Mouse (Mus musculus): Measurements from ENCODE around the gene Olfr1277. TPM values are rescaled to one million over a fixed set of nuclear protein-coding genes. Genes with fewer than 3 reads are reported as not detected.

Olfr1277 gene
- not detected for total RNA-seq (2021)
- long read RNA-seq = 0 reads

DNA sequence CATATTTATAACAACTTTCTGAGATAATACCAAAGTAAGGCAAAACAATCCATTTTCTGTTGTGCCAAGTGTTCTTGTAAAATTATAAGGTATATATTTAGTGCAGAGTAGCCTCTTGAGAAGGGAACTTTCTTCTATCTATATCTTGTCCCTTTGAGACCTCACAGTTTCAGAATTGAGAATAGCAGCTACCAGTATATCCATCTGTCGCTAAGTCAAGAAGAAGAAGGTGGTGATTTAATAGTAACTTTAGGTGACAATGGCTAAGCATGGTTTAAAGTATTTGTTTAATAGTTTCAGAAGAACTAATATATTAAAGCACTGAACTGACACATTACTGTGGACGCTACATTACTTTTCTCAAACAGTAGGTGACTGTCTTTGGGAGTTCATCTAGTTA, at the start of gene Olfr1277:
TSS of gene Olfr1277 (minus strand) at position 101 of the 400 bp plus-strand sequence.
- no peak for DNase-seq (ENCODE audit: low spot score in 2 of 2)

DNA sequence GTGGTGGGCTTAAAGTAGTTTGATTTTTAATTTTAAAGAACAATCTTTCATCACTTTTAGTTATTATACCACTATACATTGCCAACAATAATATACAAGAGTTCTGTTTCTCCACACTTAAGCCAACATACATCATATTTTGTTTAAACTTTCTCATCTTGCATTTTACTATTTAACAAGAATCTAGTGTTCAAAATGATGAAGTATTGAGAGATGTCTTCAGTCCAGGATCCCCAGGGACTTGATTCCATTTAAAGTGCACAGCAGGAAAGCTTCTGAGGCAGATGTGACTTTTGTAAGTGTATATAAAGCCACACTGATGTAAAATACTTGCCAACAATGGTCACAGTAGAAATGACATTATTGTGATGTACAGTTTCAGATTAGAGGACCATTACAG, 39.8 kb upstream of the Olfr1277 start, which contains the start of gene Olfr1280:
TSS of gene Olfr1280 (plus strand) at position 301 of the 400 bp plus-strand sequence.
- DNase-seq (ENCODE audit: low spot score in 2 of 2) = no peak

DNA sequence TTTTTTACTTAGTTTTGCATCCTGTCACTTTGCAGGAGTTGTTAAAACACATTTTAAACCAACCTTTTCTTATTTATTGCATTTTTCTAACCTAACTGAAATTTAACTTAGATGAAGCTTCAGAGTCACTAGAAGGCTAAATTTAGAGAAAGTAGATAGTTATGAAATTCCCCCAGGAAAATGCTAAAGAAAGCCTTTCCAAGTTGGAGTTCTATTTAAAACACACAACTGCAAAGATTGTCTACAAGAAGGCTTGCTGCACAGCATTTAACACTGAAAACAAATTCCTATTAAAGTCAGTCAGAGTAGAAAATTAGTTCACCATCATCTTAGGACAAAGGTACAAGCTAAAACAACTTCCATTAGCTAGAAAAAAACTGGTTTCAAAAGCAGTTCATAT, 26.5 kb upstream of the Olfr1277 start, which contains the start of gene Olfr1279:
TSS of gene Olfr1279 (plus strand) at position 262 of the 400 bp plus-strand sequence.
- DNase-seq (ENCODE audit: low spot score in 2 of 2) = no peak

DNA sequence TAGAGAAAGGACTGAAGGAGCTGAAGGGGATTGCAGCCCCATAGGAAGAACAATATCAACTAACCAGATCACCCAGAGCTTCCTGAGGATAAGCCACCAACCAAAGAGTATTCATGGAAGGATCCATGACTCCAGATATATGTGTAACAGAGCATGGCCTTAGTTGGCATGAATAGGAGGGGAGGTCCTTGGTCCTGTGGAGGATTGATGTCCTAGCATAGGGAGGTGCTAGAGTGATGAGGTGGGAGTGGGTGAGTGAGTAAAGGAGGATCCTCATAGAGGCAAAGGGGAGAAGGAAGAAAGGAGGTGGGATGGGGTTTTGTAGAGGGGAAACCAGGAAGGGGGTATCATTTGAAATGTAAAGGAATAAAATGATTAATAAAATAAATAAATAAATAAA, 24.6 kb upstream of the Olfr1277 start:
- DNase-seq (ENCODE audit: low spot score in 2 of 2) = no peak

DNA sequence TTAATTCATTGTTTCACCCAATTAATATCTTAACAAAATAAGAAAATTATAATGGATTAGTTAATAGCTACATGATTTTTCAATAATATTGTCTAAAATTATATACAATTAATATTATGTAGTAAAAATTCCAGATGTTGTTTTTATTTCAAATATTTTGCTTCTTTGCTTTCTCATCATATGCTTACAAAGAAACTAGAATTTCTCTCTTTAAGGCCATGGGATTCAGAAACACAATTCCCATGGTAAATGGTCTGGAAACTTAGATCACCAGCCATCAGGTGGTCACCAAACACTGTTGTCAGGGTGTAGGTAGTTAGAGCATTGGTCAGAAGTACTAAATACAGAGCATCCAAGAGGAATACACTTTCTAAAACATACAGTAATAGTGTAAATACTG, 15.9 kb upstream of the Olfr1277 start, which contains the start of gene Olfr1278:
TSS of gene Olfr1278 (plus strand) at position 301 of the 400 bp plus-strand sequence.
- no peak for DNase-seq (ENCODE audit: low spot score in 2 of 2)

DNA sequence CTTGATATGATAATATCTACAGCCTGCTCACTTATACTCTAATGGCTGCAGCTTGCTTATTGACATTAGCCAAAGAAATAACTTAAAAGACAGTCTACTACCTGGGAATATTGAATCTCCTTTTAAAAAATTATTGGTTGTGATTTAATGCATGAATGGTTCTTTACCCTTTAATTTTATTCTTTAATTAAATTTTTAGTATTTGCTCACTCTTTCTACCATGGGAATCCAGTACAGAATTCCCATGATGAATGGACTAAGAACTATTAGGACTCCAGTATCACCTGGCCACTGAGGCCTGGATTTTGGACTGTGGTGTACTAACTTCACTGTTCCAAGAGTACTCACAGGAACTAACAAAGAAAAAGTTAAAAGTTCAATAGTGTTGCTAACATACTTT, 19.7 kb downstream of the Olfr1277 start, which contains the start of gene Olfr1276:
TSS of gene Olfr1276 (plus strand) at position 301 of the 400 bp plus-strand sequence.
- DNase-seq (ENCODE audit: low spot score in 2 of 2) = no peak

DNA sequence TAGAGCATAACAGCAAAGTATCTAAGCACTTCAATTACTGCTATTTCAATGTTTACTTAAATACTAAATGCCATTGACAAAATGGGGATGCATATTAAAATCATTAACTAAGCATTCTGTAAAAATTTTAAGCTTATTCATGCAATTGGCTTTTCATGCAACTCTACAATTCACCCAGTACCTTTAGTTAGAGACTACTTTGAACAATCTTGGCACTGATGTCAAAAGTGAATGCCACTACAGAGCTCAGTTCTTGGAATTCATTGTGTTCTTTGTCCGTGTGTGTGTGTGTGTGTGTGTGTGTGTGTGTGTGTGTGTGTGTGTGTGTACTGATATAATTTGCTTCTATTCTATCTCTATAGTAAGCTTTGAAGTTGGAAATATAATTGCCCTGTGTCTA, 38.7 kb downstream of the Olfr1277 start, which contains the start of gene Olfr1275:
TSS of gene Olfr1275 (minus strand) at position 101 of the 400 bp plus-strand sequence.
- DNase-seq (ENCODE audit: low spot score in 2 of 2) = no peak

DNA sequence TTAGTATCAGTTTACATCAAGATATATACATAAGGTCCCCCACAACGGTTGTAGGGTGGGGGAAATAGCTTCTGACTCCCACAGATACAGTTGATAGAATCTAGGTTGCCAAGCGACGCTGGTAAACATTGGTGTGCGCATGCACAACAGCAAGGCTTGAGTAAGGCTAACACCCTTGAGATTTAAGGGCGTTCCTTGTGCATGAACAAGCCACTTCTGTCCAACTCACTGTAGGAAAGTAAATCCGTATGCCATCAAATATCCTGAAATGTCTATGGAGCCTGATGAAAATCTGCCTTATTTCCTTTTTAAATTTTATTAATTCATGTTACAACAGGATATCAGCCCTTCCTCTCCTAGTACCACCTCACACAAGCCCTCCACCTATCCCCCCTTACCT, 44.4 kb downstream of the Olfr1277 start, which contains the start of gene 4930430A15Rik:
TSS of gene 4930430A15Rik (minus strand) at position 101 of the 400 bp plus-strand sequence.
- DNase-seq (ENCODE audit: low spot score in 2 of 2) = no peak

Other genes with a start within 250 kb of the Olfr1277 start
- not detected for gene Gm13941, start 168.1 kb downstream of the Olfr1277 start, total RNA-seq (2021)
- gene Gm15130, start 121.2 kb downstream of the Olfr1277 start, total RNA-seq (2021) = not detected
- gene 4930430A15Rik, start 44.5 kb downstream of the Olfr1277 start, total RNA-seq (2021) = not detected
- gene Olfr1275, start 38.8 kb downstream of the Olfr1277 start, total RNA-seq (2021) = not detected
- not detected for gene Olfr1276, start 19.6 kb downstream of the Olfr1277 start, total RNA-seq (2021)
- not detected for gene Olfr1278, start 16.0 kb upstream of the Olfr1277 start, total RNA-seq (2021)
- gene Olfr1279, start 26.5 kb upstream of the Olfr1277 start, total RNA-seq (2021) = not detected
- not detected for gene Olfr1280, start 39.9 kb upstream of the Olfr1277 start, total RNA-seq (2021)
- gene Olfr1281, start 52.4 kb upstream of the Olfr1277 start, total RNA-seq (2021) = not detected
- gene Olfr1282, start 62.0 kb upstream of the Olfr1277 start, total RNA-seq (2021) = not detected
- not detected for gene Olfr1283, start 92.7 kb upstream of the Olfr1277 start, total RNA-seq (2021)
- gene Olfr1284, start 101.4 kb upstream of the Olfr1277 start, total RNA-seq (2021) = not detected
- gene Olfr1286, start 149.0 kb upstream of the Olfr1277 start, total RNA-seq (2021) = not detected
- gene Olfr1287, start 175.0 kb upstream of the Olfr1277 start, total RNA-seq (2021) = not detected
- gene Olfr1288, start 200.0 kb upstream of the Olfr1277 start, total RNA-seq (2021) = not detected
- gene Olfr1289, start 206.7 kb upstream of the Olfr1277 start, total RNA-seq (2021) = not detected
- not detected for gene Olfr1290, start 219.7 kb upstream of the Olfr1277 start, total RNA-seq (2021)
- not detected for gene Olfr1291-ps1, start 223.1 kb upstream of the Olfr1277 start, total RNA-seq (2021)